Comparison of ENCODE assay signal across 18 mouse cellular contexts in the genomic region with DNA sequence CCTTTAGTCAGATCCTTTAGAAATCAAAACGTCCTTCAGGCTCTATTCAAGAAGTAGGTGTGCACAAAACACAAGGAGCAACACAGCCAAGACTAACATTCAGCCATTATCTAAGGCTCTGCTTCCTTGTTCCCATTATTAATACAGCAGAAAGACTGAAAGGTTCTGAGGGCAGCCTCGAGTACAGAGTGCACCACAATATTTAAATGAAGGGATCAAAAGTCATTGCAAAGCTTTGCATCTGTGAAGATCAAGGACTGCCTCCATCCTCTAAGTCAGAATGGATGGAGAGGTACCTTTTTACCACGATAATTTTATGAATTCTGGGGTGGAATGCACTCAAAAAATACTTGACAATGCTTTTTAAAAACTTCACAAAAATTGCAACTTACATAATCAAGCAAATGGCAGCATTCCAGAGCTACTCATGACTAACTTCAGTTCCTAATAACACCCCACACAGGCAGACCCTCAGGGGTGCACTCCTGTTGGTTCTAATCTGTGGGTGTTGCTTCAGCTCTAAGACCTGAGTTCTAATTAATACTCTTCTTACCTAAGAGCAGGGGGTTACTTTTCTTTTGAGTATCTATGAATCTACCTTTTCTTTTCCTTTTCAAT. TPM values are rescaled to one million over a fixed set of nuclear protein-coding genes. Genes with fewer than 3 reads are reported as not detected.
DNase-seq lines count a peak whose midpoint lies in the region; ATAC-seq and TF ChIP-seq lines count a peak whose summit lies in the region.
"Had no signal": no experiment of that assay in that cellular context is flagged by ENCODE, and none has a peak within 500 bp of the region (broad histone marks: within the 10 kb centered on the region; RNA-seq: fewer than 3 reads in every experiment).

No protein-coding gene starts in this region.

- no peak overlapping the region for H3K4me3 ChIP-seq in kidney, adult 2 months (ENCODE audit: insufficient read depth, low read depth, low read length)
- H3K4me3 ChIP-seq in kidney, embryonic 14.5 days (ENCODE audit: low read length), result no peak overlapping the region
- no peak overlapping the region for H3K4me3 ChIP-seq in lung, postnatal 0 days (ENCODE audit: low read depth, low read length)
- H3K4me3 ChIP-seq in cortical plate, adult 2 months (ENCODE audit: insufficient read depth, low read length), result no peak overlapping the region
- H3K4me3 ChIP-seq: embryonic facial prominence, embryonic 13.5 days; forebrain, embryonic 13.5 days; heart, embryonic 12.5 days; hindbrain, embryonic 15.5 days had no signal

- H3K9me3 ChIP-seq in kidney, embryonic 14.5 days (ENCODE audit: control insufficient read depth, low read length), result no peaks in the 10 kb centered on the region
- H3K9me3 ChIP-seq in lung, postnatal 0 days (ENCODE audit: low read length), result no peaks in the 10 kb centered on the region
- H3K9me3 ChIP-seq: embryonic facial prominence, embryonic 13.5 days; forebrain, embryonic 13.5 days; heart, embryonic 12.5 days; hindbrain, embryonic 15.5 days had no signal

- no peak overlapping the region for H3K9ac ChIP-seq in kidney, embryonic 14.5 days (ENCODE audit: low read depth, low read length)
- no peak overlapping the region for H3K9ac ChIP-seq in lung, postnatal 0 days (replicated peaks; ENCODE audit: low read depth)
- H3K9ac ChIP-seq: embryonic facial prominence, embryonic 13.5 days; forebrain, embryonic 13.5 days; forebrain, postnatal 0 days; heart, embryonic 12.5 days; hindbrain, embryonic 15.5 days had no signal

- TF ChIP-seq CTCF in kidney, adult 2 months (conservative IDR thresholded peaks at IDR 0.05; ENCODE audit: insufficient read depth, insufficient read length, low read depth, low read length), result no peak
- TF ChIP-seq CTCF in lung, postnatal 0 days (IDR thresholded peaks at IDR 0.05), result no peak
- no peak for TF ChIP-seq CTCF in cortical plate, adult 2 months (IDR thresholded peaks at IDR 0.05; ENCODE audit: extremely low read depth, insufficient read depth, low read length)

- peak; percentile 51 for DNase-seq in kidney, adult 2 months
- DNase-seq in lung, postnatal 0 days (ENCODE audit: low spot score), result peak; percentile 16
- no peak for DNase-seq in lung, adult 18-20 months
- DNase-seq in adrenal gland, postnatal 25 days, result no peak
- DNase-seq: adrenal gland, adult 8-10 months; cerebellum, adult 11-12 months; cerebellum, adult 9-10 months; cerebellum, postnatal 25 days; forebrain, postnatal 0 days; gastrocnemius, postnatal 36 days; heart, adult 18-20 months; heart, postnatal 36 days had no signal

- TF ChIP-seq EP300 in lung, postnatal 0 days (IDR thresholded peaks at IDR 0.05), result no peak

- H3K4me1 ChIP-seq in kidney, adult 2 months (ENCODE audit: control insufficient read depth, insufficient read depth, low read length), result peaks cover 13% of the 10 kb centered on the region
- H3K4me1 ChIP-seq in kidney, embryonic 14.5 days (ENCODE audit: control insufficient read depth, insufficient read depth, low read length), result 0 out of 2 replicates have a peak, but pooled peaks cover 3% of the 10 kb centered on the region
- H3K4me1 ChIP-seq in lung, postnatal 0 days (ENCODE audit: insufficient read depth, low read depth, low read length), result peaks cover 14% of the 10 kb centered on the region; the same call in 1 of the 2 replicates
- H3K4me1 ChIP-seq in cortical plate, adult 2 months (ENCODE audit: control insufficient read depth, insufficient read depth, low read length), result no peaks in the 10 kb centered on the region
- H3K4me1 ChIP-seq: forebrain, embryonic 13.5 days; hindbrain, embryonic 15.5 days had no signal

- ATAC-seq in kidney, embryonic 14.5 days (ENCODE audit: low FRiP score, low TSS enrichment), result no peak
- no peak for ATAC-seq in lung, postnatal 0 days
- ATAC-seq: forebrain, embryonic 13.5 days; forebrain, postnatal 0 days had no signal

- no peak overlapping the region for H3K4me2 ChIP-seq in kidney, embryonic 14.5 days (replicated peaks; ENCODE audit: low read depth, low read length)
- H3K4me2 ChIP-seq in lung, postnatal 0 days (replicated peaks; ENCODE audit: low read depth, low read length), result no peak overlapping the region
- H3K4me2 ChIP-seq: embryonic facial prominence, embryonic 13.5 days; forebrain, embryonic 13.5 days; heart, embryonic 12.5 days; hindbrain, embryonic 15.5 days had no signal

- peaks cover 9% of the 10 kb centered on the region; the same call in 1 of the 2 replicates for H3K36me3 ChIP-seq in kidney, adult 2 months (ENCODE audit: control insufficient read depth, insufficient read depth, low read length)
- peaks cover 61% of the 10 kb centered on the region for H3K36me3 ChIP-seq in kidney, embryonic 14.5 days (ENCODE audit: control insufficient read depth, insufficient read depth, low read length)
- H3K36me3 ChIP-seq in lung, postnatal 0 days (ENCODE audit: insufficient read depth, low read length), result peaks cover 10% of the 10 kb centered on the region; the same call in 1 of the 2 replicates

- 44% methylated on average over 3 of the region's 3 CpGs for WGBS in kidney, adult 2 months
- 74% methylated on average over 3 of the region's 3 CpGs for WGBS in kidney, embryonic 14.5 days
- 24% methylated on average over 3 of the region's 3 CpGs for WGBS in lung, postnatal 0 days

- TF ChIP-seq POLR2A in kidney, adult 2 months (IDR thresholded peaks at IDR 0.05; ENCODE audit: low read depth, low read length), result no peak
- TF ChIP-seq POLR2A in cortical plate, adult 2 months (IDR thresholded peaks at IDR 0.05; ENCODE audit: extremely low read depth, insufficient read depth, low read length), result no peak

- H3K27ac ChIP-seq in kidney, adult 2 months (ENCODE audit: insufficient read depth, low read depth, low read length), result peak overlapping the region; percentile 62
- no peak overlapping the region for H3K27ac ChIP-seq in kidney, embryonic 14.5 days (ENCODE audit: low read depth, low read length)
- H3K27ac ChIP-seq in lung, postnatal 0 days (ENCODE audit: low read length), result peak overlapping the region; percentile 77
- H3K27ac ChIP-seq in cortical plate, adult 2 months (ENCODE audit: insufficient read depth, low read length), result peak overlapping the region; percentile 17; the same call in 1 of the 2 replicates
- H3K27ac ChIP-seq: embryonic facial prominence, embryonic 13.5 days; forebrain, embryonic 13.5 days; hindbrain, embryonic 15.5 days had no signal

- no peaks in the 10 kb centered on the region for H3K27me3 ChIP-seq in kidney, adult 2 months (replicated peaks; ENCODE audit: control insufficient read depth, insufficient read depth, low read length)
- no peaks in the 10 kb centered on the region for H3K27me3 ChIP-seq in kidney, embryonic 14.5 days (ENCODE audit: control insufficient read depth, insufficient read depth, low read length)
- H3K27me3 ChIP-seq in lung, postnatal 0 days (replicated peaks; ENCODE audit: insufficient read depth, low read length), result no peaks in the 10 kb centered on the region
- H3K27me3 ChIP-seq: embryonic facial prominence, embryonic 13.5 days; forebrain, embryonic 13.5 days; heart, embryonic 12.5 days; hindbrain, embryonic 15.5 days had no signal

RNA-seq across cellular contexts. Expression of a gene that starts 29.7 kb away (rescaled TPM):
- 78.3 and 78.6 TPM in 2 replicates for polyA plus RNA-seq in kidney, adult 2 months (2012; rRNA removed)
- polyA plus RNA-seq in kidney, embryonic 14.5 days (2014; fragmentation: Nextera tagmentation; extraction: Ambion mirVana), result 117 and 127 TPM in 2 replicates
- 96.7 and 97.3 TPM in 2 replicates for polyA plus RNA-seq in lung, postnatal 0 days (2015; fragmentation: Nextera tagmentation; extraction: Ambion mirVana)
- polyA plus RNA-seq in cortical plate, adult 2 months (2012; rRNA removed), result 47.7 and 47.9 TPM in 2 replicates
- 82.7 and 85.5 TPM in 2 replicates for total RNA-seq in adrenal gland, postnatal 25 days (2021)

Comparison
In these comparisons a context has a peak if more than half of its experiments do, and no peak if none do; other contexts are left out.
1. DNase-seq: peak in kidney, adult 2 months (single experiment) and lung, postnatal 0 days (single experiment); none in lung, adult 18-20 months (0 of 2) and adrenal gland, postnatal 25 days (single experiment).